Mouse (Mus musculus): ENCODE results near the gene Gm10318.

Gm10318 gene

DNA sequence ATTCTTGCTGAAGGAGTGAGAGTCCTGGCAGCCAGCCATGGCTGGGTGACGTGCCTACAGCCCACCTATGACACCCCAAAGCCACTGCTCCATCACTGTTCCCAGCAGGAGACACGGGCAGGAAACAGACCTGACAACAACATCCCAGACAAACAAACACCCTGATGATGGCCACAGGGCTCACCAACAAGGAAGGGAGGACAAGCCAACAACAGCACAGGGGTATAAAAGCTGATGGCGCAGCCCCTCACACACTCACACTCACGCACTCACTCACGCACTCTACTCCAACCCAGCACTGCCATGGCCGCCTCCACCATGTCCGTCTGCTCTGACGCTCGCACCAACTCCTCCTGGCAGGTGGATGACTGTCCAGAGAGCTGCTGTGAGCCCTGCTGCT, at the start of gene Gm10318:
Gene Gm10318 (plus strand): TSS at position 301 of the 400 bp plus-strand sequence.
- DNase-seq = no peak

DNA sequence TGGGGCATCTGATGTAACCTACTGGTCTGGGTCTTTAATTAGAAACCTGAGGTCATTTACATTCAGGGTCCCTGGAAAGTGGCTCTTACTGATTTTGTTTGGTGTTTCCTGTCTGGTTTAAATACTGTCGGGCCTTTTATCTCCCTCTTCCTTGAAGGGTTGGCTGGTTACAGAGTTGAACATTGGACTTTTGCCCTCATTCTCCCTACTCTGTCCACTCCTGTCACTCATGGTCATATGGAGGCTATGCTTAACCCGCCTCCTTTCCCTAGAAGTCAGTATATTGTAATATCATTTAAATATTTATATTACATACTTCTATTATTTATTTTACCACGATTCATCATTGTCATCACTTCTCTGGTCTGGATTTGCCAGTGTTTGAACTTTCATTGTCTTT, 48.6 kb upstream of the Gm10318 start:
- no peak for DNase-seq

DNA sequence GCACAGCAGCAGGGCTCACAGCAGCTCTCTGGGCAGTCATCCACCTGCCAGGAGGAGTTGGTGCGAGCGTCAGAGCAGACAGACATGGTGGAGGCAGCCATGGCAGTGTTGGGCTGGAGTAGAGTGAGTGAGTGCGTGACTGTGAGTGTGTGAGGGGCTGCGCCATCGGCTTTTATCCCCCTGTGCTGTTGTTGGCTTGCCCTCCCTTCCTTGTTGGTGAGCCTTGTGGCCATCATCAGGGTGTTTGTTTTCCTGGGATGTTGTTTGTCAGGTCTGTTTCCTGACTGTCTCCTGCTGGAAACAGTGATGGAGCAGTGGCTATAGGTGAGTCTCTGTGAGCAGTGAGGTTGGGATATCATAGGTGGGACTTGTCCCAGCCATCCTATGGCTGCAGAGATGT, 40.9 kb upstream of the Gm10318 start, which contains the start of gene Gm9507:
Gene Gm9507 (minus strand): TSS at position 101 of the 400 bp plus-strand sequence.
- no peak for DNase-seq

DNA sequence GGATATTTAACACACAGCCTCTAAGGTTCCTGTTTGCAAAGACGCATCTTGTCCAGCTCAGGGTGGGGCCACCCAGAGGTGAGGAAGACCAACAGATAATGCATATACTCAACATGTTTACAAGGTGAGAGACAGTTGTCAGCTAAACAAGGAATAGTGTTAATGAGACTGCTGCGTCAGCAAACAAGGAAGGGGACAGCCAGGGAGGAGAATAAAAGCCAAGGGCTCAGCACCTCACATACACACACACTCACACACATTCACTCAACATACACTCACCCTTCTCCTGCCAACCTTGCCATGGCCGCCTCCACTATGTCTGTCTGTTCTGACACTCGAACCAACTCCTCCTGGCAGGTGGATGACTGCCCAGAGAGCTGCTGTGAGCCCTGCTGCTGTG, 38.3 kb upstream of the Gm10318 start, which contains the start of gene Gm2696:
Gene Gm2696 (plus strand): TSS at position 301 of the 400 bp plus-strand sequence.
- no peak for DNase-seq

DNA sequence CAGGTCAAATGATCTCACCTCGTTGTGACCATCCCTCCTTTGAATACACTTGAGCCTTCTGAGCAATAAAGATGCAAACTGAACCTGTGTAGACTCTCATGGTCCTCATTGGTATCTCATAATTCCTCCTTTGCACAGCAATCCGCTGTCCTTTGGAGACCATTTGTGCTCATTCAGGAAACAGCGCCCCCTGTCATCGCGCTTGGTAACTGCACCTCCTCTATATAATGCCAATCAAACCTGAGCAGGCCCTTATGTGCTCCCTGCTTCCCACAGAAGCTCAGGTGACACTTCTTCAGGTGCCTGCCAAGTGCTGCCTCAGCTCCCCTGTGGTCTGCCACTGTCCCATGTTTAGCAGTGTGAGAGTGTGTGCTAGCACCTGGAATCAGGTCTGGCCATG, 37.1 kb upstream of the Gm10318 start:
- DNase-seq = peak in 1 of 2 experiments; percentile 34

DNA sequence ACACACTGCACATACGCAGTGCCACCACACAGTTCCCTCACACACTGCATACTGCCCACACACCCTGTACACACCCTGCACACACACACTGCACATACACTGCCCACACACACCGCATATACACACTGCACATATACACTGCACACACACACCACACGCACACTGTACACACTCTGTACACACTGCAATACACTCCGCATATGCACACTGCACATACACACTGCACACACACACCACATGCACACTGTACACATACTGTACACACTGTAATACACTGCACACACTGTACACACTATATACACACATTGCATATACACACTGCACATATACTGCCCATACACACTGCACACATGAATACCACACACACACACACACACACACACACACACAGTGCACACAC, 34.1 kb upstream of the Gm10318 start:
- no peak for DNase-seq

DNA sequence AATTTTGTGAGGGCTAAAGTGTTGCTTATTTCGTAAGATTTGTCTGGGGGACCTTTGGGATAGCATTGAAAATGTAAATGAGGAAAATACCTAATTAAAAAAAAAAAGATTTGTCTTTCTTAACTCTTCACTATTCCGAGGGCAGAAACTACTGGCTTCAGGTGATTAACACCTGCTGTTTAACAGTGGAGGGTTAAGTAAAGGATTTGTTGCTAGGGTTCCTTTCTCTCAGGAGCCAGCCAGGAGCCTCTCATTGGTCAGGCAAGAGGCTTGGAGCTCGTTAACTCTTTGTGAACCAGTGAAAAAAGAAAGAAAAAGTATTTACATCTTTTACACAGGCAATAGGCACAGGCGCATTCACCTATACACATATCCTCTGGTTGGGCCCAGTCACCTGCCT, 33.5 kb upstream of the Gm10318 start:
- no peak for DNase-seq

DNA sequence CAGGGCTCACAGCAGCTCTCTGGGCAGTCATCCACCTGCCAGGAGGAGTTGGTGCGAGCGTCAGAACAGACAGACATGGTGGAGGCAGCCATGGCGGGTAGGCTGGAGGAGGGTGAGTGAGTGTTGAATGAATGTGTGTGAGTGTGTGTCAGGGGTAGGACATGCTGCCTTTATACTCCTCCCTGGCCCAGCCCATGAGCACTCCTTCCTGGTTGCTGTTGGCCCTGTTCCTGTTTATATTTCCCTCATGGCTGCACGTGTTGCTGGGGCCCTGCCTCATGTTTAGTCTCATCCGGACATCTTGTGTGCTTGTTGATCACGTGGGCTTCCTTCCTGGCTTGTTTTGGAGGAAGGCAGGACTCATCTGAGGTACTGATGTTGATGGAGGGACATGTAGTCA, 25.7 kb upstream of the Gm10318 start, which contains the start of gene Krtap10-4:
Gene Krtap10-4 (minus strand): TSS at position 145 of the 400 bp plus-strand sequence.
- DNase-seq = peak; percentile 8 to 45

DNA sequence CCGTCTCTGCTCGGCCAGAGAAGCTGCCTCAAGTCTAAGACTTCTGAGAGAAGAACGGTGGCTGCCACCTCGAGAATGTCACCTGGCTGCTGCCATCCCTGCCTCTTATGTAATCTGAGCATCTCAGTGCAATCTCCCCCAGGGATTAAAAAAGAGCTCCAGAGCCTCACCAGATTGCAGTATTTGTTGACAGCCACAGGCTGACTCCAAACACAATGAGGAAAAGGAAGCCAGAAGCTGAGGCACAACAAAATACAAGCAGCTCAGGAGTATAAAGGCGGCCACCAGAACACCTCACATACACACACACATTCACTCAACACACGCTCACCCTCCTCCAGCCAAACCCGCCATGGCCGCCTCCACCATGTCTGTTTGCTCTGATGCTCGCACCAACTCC, 17.0 kb upstream of the Gm10318 start, which contains the start of gene Krtap10-10:
Gene Krtap10-10 (plus strand): TSS at position 301 of the 400 bp plus-strand sequence.
- DNase-seq = no peak

DNA sequence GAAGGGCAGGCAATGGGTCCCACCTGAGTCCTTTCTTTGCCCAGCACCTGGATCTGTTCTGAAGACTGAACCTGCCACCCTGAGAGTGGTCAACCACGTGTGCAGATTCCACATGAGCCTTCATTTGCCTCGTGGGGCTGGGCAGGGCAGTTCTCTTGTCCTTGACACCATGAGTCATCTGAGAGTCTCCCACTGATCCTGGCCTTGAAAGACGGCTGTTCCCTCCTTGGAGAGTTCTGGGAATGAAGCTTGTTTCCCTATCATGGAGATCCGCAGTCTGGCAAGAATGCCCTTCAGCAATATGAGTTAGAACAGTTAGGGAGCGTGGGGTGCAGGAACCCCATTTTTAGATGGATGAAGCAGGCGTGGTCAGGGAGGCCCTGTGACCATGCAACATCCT, 13.7 kb upstream of the Gm10318 start:
- DNase-seq = no peak

DNA sequence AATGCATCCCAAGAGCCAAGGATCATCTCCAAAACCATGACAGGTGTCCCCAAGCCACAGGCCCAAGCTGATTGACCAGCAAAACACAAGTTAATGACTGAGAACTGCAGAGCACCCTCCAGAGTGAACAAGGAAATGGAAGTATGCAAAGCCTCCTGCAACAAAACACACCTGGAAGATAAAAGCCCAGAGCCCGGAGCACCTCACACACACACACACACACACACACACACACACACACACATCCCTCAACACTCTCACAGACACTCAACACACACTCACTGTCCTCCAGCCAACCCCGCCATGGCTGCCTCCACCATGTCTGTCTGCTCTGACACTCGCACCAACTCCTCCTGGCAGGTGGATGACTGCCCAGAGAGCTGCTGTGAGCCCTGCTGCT, 6.2 kb upstream of the Gm10318 start, which contains the start of gene Gm36176:
Gene Gm36176 (plus strand): TSS at position 301 of the 400 bp plus-strand sequence.
- no peak for DNase-seq

DNA sequence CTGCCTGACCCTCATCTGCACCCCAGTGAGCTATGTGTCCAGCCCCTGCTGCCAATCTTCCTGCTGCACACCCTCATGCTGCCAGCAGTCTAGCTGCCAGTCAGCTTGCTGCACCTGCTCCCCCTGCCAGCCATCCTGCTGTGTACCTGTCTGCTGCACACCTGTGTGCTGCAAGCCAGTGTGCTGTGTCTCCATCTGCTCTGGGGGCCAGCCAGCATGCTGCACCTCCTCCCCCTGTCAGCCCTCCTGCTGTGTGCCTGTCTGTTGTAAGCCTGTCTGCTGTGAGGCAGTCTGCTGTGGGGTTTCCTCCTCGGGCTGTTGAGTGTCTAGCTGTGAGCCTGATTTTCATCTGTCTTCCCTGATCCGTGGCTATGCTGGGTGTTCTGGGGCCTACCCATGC, 5.7 kb upstream of the Gm10318 start:
- no peak for DNase-seq

DNA sequence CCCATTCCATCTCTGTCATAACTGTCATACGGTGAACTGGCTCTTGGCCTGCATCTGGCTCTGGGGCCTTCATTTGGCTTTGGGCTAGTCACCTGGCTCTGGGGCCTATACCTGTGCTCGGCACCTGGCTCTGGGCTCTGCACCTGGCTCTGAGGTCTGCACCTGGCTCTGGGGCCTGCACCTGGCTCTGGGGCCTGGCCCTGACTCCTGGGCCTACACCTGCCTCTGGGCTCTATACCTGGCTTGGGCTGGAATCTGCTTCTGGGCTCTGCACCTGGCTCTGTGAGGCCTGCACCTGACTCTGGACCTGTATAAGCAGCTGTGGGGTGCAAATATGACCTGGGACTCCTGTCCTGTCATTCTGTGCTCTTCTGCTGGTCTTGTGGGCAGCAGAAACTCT, 5.1 kb upstream of the Gm10318 start:
- no peak for DNase-seq

DNA sequence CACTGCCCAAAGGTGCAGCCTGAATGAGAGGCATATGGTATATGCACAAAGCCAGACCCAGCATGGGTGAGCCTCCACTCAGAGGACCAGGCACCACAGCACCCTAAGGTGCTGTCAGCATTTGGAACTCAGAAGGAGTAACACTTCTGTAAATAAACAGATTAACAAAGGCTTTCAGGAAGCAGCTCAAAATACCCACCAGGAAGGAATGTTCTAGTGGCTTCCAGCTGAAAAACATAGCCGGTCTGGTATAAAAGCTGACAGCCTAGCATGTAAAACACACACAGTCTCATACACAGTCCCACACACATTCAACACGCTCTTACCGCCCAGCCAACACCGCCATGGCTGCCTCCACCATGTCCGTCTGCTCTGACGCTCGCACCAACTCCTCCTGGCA, 9.0 kb downstream of the Gm10318 start, which contains the start of gene Gm3285:
Gene Gm3285 (plus strand): TSS at position 301 of the 400 bp plus-strand sequence.
- DNase-seq = no peak

DNA sequence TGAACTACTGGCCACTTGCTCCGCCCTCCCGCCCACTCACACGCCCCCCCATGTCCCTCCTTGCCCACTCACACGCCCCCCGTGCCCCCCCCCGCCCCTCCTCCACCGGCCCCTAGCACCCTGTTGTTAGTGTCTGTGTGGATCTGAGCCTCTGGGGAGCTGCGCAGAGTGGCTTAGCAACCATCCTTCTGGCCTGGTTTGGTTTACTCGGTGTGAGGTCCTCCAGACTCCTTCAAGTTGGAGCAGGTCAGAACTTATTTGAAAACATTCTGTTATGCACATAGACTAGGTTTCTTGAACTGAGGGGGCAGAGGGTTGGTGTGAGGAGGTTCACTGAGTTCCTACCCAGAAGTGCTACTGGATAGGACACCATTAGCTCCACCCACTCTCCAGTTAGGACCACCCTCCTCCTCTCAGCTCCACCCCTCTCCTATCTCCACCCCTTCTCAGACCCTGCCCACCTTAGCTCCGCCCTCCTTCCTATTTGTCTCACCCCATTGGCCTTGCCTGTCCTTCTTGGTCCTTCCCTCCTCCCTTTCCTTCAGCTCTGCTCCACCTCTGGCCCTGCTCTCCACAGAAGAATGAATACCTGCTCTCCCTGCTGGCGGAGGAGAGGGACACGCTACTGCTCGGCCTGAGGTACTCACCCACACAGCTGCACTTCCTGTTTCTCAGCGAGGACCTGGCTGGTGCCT, 11.6 kb downstream of the Gm10318 start:
- DNase-seq = peak; percentile 65 to 66

DNA sequence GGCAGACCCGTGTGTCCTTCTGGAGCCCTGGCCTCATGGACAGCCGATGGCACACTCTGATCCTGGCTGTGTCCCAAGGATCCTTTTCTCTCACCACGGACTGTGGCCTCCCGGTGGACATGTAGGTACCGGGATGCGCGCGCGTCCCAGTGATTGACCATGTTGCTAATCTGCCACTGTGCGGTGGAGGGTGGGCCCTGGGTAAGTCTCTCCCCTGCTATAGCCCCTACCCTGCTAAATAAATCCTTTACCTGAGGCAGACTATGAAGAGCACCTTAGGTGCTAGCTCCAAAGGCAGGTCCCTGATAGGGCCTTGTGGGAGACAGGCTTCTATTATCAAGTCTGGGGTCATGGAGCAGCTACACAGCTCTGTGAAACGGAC, 12.1 kb downstream of the Gm10318 start:
- DNase-seq = no peak

DNA sequence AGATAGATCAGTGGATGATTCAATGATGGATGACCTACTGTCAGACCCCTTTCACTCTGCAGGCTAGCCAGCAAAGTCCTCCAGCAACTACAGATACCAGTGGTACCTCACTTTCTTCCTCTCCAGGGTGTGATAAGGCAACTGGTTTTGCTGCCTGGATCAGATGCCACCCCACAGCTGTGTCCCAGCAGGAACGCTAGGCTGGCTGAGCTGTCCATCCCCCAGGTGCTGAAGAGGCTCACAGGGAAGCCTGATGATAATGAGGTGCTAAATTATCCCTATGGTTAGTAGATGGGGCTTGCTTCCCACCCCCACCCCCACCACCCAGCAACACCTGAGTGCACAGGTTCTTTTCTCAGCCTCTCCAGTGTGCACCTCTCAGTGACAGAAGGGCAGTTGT, 14.9 kb downstream of the Gm10318 start:
- no peak for DNase-seq

DNA sequence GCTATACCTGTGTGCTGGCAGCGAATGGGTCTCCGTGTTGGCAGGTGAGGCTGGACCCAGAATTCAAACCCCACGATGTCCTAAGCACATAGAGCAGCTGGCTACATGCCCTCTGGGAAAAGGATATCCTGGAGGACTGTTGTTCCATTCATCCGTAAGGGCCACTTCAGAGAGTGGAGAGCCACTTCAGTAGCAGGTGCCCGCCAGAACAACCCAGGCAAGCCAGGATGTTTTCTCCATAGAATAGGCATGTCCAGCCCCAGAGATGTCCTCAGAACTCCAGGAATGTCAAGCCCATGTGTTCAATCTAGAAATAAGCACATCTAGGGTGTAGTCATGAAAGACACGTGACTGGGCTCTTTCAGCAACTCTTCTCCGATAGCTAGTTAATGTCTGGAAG, 17.0 kb downstream of the Gm10318 start:
- peak; percentile 34 to 39 for DNase-seq

DNA sequence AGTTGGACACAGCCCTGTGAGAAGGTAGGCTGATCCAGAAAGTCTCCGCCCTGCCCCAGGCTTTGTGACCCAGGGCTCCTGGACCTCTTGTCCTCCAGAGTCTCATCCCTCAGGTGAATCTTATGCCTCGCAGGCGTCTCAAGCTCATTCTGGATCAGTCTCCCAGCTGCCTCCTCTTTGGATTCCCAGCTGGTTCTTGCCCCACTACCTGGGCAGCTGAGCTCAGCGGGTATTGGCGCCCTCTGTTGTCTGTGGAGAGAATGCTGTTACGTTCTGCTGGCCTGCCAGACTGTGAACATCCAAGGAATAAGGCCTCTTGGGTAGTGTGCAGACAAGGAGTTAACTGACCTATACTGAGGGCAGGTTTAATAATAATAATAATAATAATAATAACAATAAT, 26.3 kb downstream of the Gm10318 start:
- DNase-seq = peak in 1 of 2 experiments; percentile 48

DNA sequence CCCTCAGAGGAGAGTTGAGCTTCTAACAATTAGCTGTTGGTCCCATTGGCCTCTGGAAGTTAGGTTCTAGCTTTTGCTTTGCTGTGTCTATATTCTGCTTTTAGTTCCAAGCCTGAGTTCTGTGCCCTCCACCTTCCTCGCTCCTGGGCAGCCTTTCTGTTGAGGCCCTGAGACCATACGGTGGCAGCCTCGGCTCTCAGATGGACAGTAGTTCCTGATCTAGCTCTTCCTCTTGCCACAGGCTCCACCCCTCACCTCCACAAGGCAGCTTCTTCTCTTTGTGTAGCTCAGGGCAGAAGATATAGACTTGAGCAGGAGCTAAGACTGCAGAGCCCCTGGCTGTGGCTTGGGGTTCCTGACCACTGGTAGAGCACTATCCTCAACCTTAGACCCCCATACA, 27.6 kb downstream of the Gm10318 start:
- no peak for DNase-seq

DNA sequence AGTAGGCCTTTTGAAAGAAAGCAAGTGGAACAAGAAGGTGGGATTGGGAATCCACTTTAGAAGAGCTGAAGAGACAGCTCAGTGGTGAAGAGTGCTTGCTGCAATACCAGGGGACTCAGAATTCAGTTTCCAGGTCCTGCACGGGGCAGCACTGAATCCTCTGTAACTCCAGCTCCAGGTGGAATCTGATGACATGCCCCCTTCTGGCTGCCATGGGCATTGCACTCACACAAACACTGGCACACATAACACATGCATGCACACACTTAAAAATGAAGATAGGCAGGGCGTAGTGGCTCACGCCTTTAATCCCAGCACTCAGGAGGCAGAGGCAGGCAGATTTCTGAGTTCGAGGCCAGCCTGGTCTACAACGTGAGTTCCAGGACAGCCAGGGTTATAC, 29.9 kb downstream of the Gm10318 start:
- DNase-seq = no peak

DNA sequence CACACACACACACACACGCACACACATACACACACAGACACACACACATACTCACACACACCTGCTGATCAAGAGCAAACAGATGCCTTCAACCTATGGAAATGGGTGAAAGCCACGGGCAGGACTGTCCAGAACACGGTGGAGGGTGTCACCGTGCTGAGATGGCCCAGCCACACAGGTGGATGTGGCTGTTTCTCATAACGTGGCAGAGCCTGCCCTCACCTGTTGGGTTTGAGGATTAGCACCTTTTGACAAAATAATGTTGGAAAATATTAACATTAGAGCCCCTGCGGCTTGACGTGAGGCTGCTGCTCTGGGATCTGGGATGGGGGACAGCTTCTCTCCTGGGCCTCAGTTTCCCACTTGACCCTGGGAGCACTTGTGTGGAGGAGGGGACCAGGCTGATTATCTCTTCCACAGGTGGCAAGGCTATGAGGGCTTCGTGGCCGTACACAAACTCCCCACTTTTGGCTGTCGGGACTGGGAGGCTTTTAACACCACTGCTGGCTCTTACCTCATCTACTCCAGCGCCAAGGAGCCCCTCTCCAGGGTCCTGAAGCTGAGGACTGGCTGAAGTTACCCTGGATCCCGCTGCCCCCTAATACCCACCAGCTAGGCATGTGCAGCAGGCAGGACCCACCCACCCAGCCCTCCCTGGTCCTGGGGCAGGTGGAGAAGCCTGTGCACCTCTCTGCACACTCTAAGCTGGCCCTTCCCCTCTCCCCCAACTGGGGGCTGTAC, 33.5 kb downstream of the Gm10318 start:
- no peak for DNase-seq

DNA sequence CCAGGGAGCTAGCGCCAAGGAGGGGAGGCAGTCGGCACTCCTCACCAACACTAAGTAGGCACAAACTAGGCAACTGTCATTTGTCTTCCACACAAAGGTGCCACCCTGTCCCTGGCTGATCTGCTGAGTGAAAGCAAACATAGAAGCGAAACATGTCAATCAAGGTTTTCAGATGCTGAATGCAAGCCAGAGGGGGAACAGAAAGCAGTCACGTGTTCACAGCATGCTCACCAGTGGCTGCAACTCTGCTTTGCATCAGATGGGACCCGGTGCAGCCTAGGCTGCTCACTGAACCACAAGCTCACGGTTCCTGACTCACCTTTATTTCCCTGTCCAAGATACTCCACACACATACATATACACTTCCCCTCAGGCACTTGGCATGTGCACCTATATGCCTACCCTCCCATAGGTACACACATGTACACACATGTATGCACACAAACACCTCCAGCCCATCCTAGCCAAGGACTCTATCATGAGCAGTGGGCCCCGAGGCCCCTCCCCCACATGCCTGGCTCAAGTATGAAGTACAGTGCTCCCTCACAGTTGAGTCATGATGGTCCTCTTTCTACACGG, 38.4 kb downstream of the Gm10318 start:
- no peak for DNase-seq

DNA sequence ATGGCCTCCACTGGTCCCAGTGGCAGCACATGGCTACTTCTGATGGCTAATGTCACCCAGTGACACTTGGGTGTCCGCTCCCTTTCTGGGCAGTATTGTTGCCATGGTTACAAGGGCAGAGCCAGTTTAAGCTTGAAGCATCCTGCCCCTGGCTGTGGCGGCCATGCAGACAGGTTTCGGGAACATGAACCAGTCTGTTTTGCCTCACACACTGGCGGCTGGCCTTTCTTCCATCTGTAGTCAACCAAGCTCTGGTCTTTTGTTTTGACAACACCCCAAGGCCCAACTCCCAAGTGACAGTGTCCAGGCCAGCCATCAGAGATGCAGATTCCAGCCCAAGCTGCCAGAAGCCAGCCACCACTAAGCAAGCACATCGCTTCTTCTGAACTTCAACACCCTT, 42.9 kb downstream of the Gm10318 start:
- no peak for DNase-seq

All from lung, postnatal 4 days (tissue).